Mouse (Mus musculus) ES-Bruce4 (cell line): ENCODE results near the gene Map3k11. TPM values are rescaled to one million over a fixed set of nuclear protein-coding genes. Genes with fewer than 3 reads are reported as not detected.

Source experiments
- H3K27ac ChIP-seq: 2 replicates; pipeline ENCODE4 v1.5.1; 2012; ENCODE audit warnings: low read length, inconsistent platforms; ENCODE audit not compliant: insufficient read depth
- H3K27me3 ChIP-seq: 2 replicates; pipeline ENCODE4 v1.6.1; 2012; ENCODE audit warnings: mild to moderate bottlenecking, low read length, inconsistent platforms; ENCODE audit not compliant: control insufficient read depth, poor library complexity, insufficient read depth, severe bottlenecking
- H3K36me3 ChIP-seq: 2 replicates; pipeline ENCODE4 v1.6.1; 2012; ENCODE audit warnings: inconsistent platforms, mild to moderate bottlenecking, low read length, moderate library complexity; ENCODE audit not compliant: control insufficient read depth, poor library complexity, insufficient read depth, severe bottlenecking
- H3K4me1 ChIP-seq: one replicate; pipeline ENCODE4 v1.8.1; 2011; ENCODE audit warnings: low read length; ENCODE audit not compliant: control insufficient read depth, insufficient read depth
- H3K4me3 ChIP-seq: 2 replicates; pipeline ENCODE4 v1.5.1; 2011; ENCODE audit warnings: low read depth, mild to moderate bottlenecking, low read length
- H3K9ac ChIP-seq: 2 replicates; pipeline ENCODE4 v1.6.1; 2012; ENCODE audit warnings: low read depth, mild to moderate bottlenecking, inconsistent platforms; ENCODE audit not compliant: poor library complexity, severe bottlenecking
- H3K9me3 ChIP-seq: replicated peaks from 2 replicates; pipeline ENCODE4 v1.6.1; 2012; ENCODE audit warnings: mild to moderate bottlenecking, low read length, inconsistent platforms; ENCODE audit not compliant: control insufficient read depth, poor library complexity, insufficient read depth, severe bottlenecking
- CTCF ChIP-seq: IDR thresholded peaks from one replicate; pipeline ENCODE4 v1.8.1; 2011; ENCODE audit warnings: low read depth, low read length
- EP300 ChIP-seq: IDR thresholded peaks from 2 replicates; pipeline ENCODE4 v1.6.1; 2011; ENCODE audit warnings: low read depth, low read length; ENCODE audit not compliant: insufficient read depth
- POLR2A ChIP-seq: IDR thresholded peaks from one replicate; pipeline ENCODE4 v1.8.1; 2011; ENCODE audit warnings: low read length; ENCODE audit not compliant: insufficient read depth
- polyA plus RNA-seq: library from polyadenylated mRNA; stranded (reverse); fragments of >200 nt; gene quantifications from 2 replicates; pipeline ENCODE4 v1.2.4, GENCODE M21; 2011; ENCODE audit warnings: low read depth; ENCODE audit not compliant: missing spikeins, insufficient read depth, insufficient read length

Gene Map3k11
- polyA plus RNA-seq, 1 experiment: 27.8 TPM

GRCm38 (mm10) chr19:5721233-5721632, 32.7 kb downstream of the Map3k11 start:
- Histone ChIP-seq H3K36me3 (no peaks in the 10 kb centered on the region), H3K27me3 (no peaks in the 10 kb centered on the region), H3K9me3 (no peaks in the 10 kb centered on the region), H3K27ac (no peak overlapping the region), H3K9ac (no peak overlapping the region), H3K4me3 (no peak overlapping the region), H3K4me1 (no peaks in the 10 kb centered on the region)
- TF ChIP-seq POLR2A (no peak), CTCF (no peak), EP300 (no peak)

GRCm38 (mm10) chr19:5722848-5723425, 34.4 kb downstream of the Map3k11 start:
- TF ChIP-seq POLR2A: no peak
- TF ChIP-seq EP300: no peak
- no peak for TF ChIP-seq CTCF
- no peaks in the 10 kb centered on the region for H3K36me3 ChIP-seq
- H3K9ac ChIP-seq: no peak overlapping the region
- H3K4me1 ChIP-seq: no peaks in the 10 kb centered on the region
- no peaks in the 10 kb centered on the region for H3K9me3 ChIP-seq
- H3K27ac ChIP-seq: no peak overlapping the region
- no peaks in the 10 kb centered on the region for H3K27me3 ChIP-seq
- H3K4me3 ChIP-seq: no peak overlapping the region

GRCm38 (mm10) chr19:5723934-5724548, 35.5 kb downstream of the Map3k11 start:
- no peak for TF ChIP-seq CTCF
- TF ChIP-seq EP300: no peak
- TF ChIP-seq POLR2A: no peak
- Histone ChIP-seq H3K4me1 (no peaks in the 10 kb centered on the region), H3K27ac (no peak overlapping the region)

GRCm38 (mm10) chr19:5724549-5724941, 36.0 kb downstream of the Map3k11 start:
- Histone ChIP-seq H3K4me3 (no peak overlapping the region), H3K27me3 (no peaks in the 10 kb centered on the region), H3K4me1 (no peaks in the 10 kb centered on the region), H3K9me3 (no peaks in the 10 kb centered on the region), H3K36me3 (no peaks in the 10 kb centered on the region), H3K9ac (no peak overlapping the region), H3K27ac (no peak overlapping the region)
- no peak for TF ChIP-seq CTCF
- no peak for TF ChIP-seq POLR2A
- no peak for TF ChIP-seq EP300

More at GRCm38 (mm10) chr19:5723934-5724548, 35.5 kb downstream of the Map3k11 start:
- Histone ChIP-seq H3K27me3 (no peaks in the 10 kb centered on the region), H3K9ac (no peak overlapping the region), H3K36me3 (no peaks in the 10 kb centered on the region), H3K9me3 (no peaks in the 10 kb centered on the region), H3K4me3 (no peak overlapping the region)

- Histone ChIP-seq H3K9me3 (no peaks in the 10 kb centered on the region), H3K36me3 (no peaks in the 10 kb centered on the region), H3K9ac (peak overlapping the region; percentile 48; the same call in 1 of the 2 replicates), H3K4me3 (0 out of 2 replicates have a peak overlapping the region, but pooled peaks have one; percentile 69), H3K27me3 (no peaks in the 10 kb centered on the region), H3K27ac (no peak overlapping the region), H3K4me1 (no peaks in the 10 kb centered on the region)
- TF ChIP-seq CTCF: no peak
- no peak for TF ChIP-seq POLR2A
- TF ChIP-seq EP300: no peak
These were observed 36.6 kb downstream of the Map3k11 start for GRCm38 (mm10) chr19:5725029-5725707.
